Mouse (Mus musculus): ENCODE measurements around the gene Gh. TPM values are rescaled to one million over a fixed set of nuclear protein-coding genes. Genes with fewer than 3 reads are reported as not detected.

Gh gene
- polyA plus RNA-seq (2012; rRNA removed; ENCODE audit: low replicate concordance), result 0.68 and 1.5 TPM in 2 replicates

DNA sequence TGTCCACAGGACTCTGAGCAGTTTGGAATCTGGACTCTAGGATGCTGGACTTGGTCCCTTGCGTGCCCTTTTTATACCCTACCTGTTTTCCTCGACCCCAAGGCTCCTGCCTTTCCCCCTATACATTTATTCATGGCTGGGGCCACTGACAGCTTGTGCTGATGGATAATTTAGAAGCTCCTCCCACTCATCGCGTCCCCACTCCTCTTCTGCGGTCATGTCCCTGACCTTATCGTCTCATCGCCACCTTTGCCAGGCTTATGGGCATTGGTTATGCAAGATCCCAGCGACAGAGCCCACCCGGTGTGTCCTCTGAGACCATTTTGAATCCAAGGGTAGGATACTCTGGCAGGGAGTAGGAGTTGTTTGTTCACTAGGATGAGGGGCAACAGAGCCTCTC is at the start of gene Gh:
Gene Gh, minus strand, starts transcription at position 101 of the 400 bp plus-strand sequence.

DNA sequence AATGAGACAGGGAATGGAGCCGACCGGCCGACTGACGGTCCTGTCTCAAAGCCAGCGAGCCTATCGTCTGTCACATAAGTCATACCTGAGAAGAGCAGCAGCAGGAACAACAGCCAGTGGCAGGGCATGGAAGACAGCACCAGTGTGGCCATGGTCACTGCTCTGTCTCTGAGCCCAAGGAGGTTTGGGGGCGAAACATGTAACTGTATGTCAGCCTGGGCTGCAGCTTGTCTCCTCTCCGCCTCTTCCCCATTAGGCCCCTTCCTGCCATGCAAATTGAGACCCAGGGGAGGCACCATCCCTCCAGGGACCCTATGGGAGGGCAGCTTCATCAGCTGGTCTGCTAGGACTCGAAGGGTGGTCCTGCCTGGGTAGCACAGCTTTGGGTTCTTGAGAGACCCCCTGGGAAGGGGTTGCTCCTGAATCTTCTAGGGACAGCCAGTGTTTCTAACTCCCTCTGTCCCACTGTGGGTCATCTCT is 12.7 kb upstream of the Gh start, which contains the start of gene Cd79b:
Gene Cd79b, minus strand, starts transcription at position 430 of the 480 bp plus-strand sequence.

DNA sequence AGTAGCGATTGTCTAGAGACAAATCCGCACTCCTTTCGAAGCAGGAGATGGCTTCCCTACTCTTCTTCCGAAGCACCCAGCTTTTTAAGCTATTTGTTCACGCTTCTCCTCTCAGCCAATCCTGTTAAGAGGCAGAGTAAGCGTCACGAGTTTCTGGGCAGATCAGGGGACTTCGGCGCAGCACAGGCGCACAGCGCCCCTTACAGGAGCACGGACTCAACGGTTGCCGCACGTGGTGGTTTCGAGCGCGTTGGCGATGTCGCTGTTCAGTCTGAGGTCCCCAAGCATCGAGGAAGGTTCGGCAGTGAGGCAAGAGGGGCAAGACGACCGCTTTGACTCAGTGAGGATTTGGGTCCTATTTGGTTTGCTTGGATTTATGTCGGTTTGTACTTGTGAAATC is 25.2 kb downstream of the Gh start, which contains the start of gene Tcam1:
Gene Tcam1, plus strand, starts transcription at position 219 of the 400 bp plus-strand sequence.

DNA sequence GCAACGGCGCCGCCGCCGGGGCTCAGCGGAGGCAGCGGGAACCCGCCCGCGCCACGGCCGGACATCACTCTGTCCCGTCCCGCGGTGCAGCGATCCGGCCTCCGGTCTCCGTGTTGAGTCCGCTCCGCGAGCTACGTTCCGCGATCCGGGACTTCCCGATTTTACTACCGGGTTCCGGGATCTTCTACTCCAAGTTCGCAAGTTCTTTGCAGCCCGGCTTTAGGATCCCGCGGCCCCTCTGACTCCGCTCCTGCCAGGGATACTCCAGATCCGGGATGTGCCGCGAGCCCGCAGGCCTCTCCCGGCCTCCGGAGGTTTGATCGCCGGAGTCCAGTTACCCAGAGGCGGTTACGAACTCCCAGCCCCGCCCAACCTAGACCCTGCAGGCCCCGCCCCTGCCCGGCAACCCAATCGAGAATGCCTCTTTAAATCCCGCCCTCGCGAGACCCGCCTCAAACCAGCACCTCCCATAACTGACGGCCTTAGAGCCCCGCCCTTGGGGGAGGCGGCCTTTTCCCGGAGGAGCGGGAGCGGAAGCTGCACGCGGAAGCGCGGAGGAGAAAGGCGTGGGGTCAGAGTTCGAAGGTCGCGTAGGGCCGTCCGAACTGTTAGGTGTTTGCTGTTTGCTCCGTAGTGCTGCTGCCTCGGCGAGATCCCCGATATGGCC is 28.9 kb downstream of the Gh start, which contains the start of gene Smarcd2:
Gene Smarcd2, minus strand, starts transcription at position 329 of the 667 bp plus-strand sequence.

DNA sequence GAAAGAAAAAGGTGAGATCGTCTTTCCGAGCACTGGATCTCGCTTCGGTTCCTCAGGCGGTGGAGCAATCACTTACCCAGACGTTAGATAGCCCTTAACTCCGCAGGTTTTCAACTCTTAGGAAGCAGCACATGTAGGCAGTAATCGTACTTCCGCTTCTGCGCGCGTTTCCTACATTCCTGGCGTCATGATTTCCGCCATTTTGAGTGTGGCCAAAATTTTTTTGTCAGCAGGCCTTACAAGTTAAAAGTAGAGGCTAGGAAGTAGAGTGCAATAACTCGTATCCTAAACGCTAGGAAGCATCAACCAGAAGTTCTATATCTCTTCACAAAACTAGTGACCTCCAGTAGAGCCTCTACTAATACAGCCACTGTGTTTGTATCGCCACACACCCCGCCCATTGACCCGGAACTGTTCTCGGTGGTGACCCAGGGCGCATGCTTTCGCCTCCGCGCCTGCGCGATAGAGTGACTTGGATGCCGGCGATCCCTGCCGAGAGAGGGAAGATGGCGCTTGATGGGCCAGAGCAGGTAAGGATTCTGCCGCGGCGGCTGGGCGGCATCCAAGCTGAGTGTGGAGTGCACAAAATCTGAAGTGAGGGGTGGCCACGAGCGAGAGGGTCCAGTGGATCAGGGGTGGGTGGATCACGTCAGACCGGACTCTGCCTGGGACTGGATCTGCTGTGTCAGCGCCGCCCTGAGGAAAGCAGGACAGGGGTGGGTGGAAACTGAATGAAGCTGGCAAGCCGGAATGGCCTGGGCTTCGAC is 45.8 kb downstream of the Gh start, which contains the start of the genes Ftsj3 and Psmc5:
Gene Ftsj3, minus strand, starts transcription at position 395 of the 767 bp plus-strand sequence.
Gene Psmc5, plus strand, starts transcription at position 470 of the 767 bp plus-strand sequence.

Other genes starting within 250 kb of the Gh start
- 15.6 and 17.6 TPM in 2 replicates for gene Taco1, start 235.8 kb downstream of the Gh start, polyA plus RNA-seq (2012; rRNA removed; ENCODE audit: low replicate concordance)
- 39.9 and 55.5 TPM in 2 replicates for gene Map3k3, start 217.3 kb downstream of the Gh start, polyA plus RNA-seq (2012; rRNA removed; ENCODE audit: low replicate concordance)
- not detected in 2 replicates for gene Gm10840, start 141.0 kb downstream of the Gh start, polyA plus RNA-seq (2012; rRNA removed; ENCODE audit: low replicate concordance)
- 139 and 178 TPM in 2 replicates for gene Limd2, start 141.0 kb downstream of the Gh start, polyA plus RNA-seq (2012; rRNA removed; ENCODE audit: low replicate concordance)
- 30.4 and 43.7 TPM in 2 replicates for gene Strada, start 99.7 kb downstream of the Gh start, polyA plus RNA-seq (2012; rRNA removed; ENCODE audit: low replicate concordance)
- 8.0 and 20.2 TPM in 2 replicates for gene Ccdc47, start 85.5 kb downstream of the Gh start, polyA plus RNA-seq (2012; rRNA removed; ENCODE audit: low replicate concordance)
- 7.4 and 10.8 TPM in 2 replicates for gene Ddx42, start 84.9 kb downstream of the Gh start, polyA plus RNA-seq (2012; rRNA removed; ENCODE audit: low replicate concordance)
- 11.0 and 13.9 TPM in 2 replicates for gene Ftsj3, start 45.8 kb downstream of the Gh start, polyA plus RNA-seq (2012; rRNA removed; ENCODE audit: low replicate concordance)
- 23.5 and 41.8 TPM in 2 replicates for gene Psmc5, start 45.7 kb downstream of the Gh start, polyA plus RNA-seq (2012; rRNA removed; ENCODE audit: low replicate concordance)
- gene Smarcd2, start 28.9 kb downstream of the Gh start, polyA plus RNA-seq (2012; rRNA removed; ENCODE audit: low replicate concordance), result 146 and 157 TPM in 2 replicates
- gene Tcam1, start 25.2 kb downstream of the Gh start, polyA plus RNA-seq (2012; rRNA removed; ENCODE audit: low replicate concordance), result 0.11 and 0.33 TPM in 2 replicates
- 140 and 163 TPM in 2 replicates for gene Cd79b, start 12.9 kb upstream of the Gh start, polyA plus RNA-seq (2012; rRNA removed; ENCODE audit: low replicate concordance)
- 1.9 and 41.1 TPM in 2 replicates for gene Scn4a, start 51.4 kb upstream of the Gh start, polyA plus RNA-seq (2012; rRNA removed; ENCODE audit: low replicate concordance)
- 0.59 and 3.7 TPM in 2 replicates for gene Prr29, start 63.6 kb upstream of the Gh start, polyA plus RNA-seq (2012; rRNA removed; ENCODE audit: low replicate concordance)
- gene Icam2, start 86.2 kb upstream of the Gh start, polyA plus RNA-seq (2012; rRNA removed; ENCODE audit: low replicate concordance), result 54.7 and 61.3 TPM in 2 replicates
- gene Ern1, start 186.0 kb upstream of the Gh start, polyA plus RNA-seq (2012; rRNA removed; ENCODE audit: low replicate concordance), result 20.1 and 29.2 TPM in 2 replicates

All from mammary gland, adult 2 months (tissue).